ENCODE assay signal across 10 mouse cellular contexts in genomic region chr7:68320078-68320810, GRCm38 (mm10). TPM values are rescaled to one million over a fixed set of nuclear protein-coding genes. Genes with fewer than 3 reads are reported as not detected.
DNase-seq lines count a peak whose midpoint lies in the region; ATAC-seq and TF ChIP-seq lines count a peak whose summit lies in the region.
"Had no signal": no experiment of that assay in that cellular context is flagged by ENCODE, and none has a peak within 500 bp of the region (broad histone marks: within the 10 kb centered on the region; RNA-seq: fewer than 3 reads in every experiment).

No protein-coding gene starts in this region.

- POLR2A ChIA-PET in Patski (lab: Charles Lee), result interaction anchor here (0.6 to 1.2 kb wide), 2 partner anchors 9 to 16 kb away, joined by 4 to 5 read pairs; no protein-coding TSS in a partner anchor

- in situ Hi-C loops in Patski (cut with MboI; ENCODE audit: low pct_unique_long_range_greater_than_20kb), result loop anchor here (25.0 kb wide), 1 partner anchor 658 kb away; no protein-coding TSS in a partner anchor

- TF ChIP-seq CTCF in Patski (IDR thresholded peaks at IDR 0.05), result no peak

- peak; percentile 45 for DNase-seq in CD4-positive helper T cell, adult 2 months (ENCODE audit: low read depth, low spot score)
- no peak for DNase-seq in Patski (ENCODE audit: low read depth, low spot score)
- peak; percentile 44 to 50 for DNase-seq in heart, postnatal 10 days
- no peak for DNase-seq in thymus, postnatal 25 days
- no peak for DNase-seq in retina, embryonic 14.5 days (ENCODE audit: low spot score)
- DNase-seq in natural killer cell, adult 2 months (ENCODE audit: low spot score in 2 of 2), result no peak

- H3K4me2 ChIP-seq in limb, embryonic 15.5 days, result no peak overlapping the region
- H3K4me2 ChIP-seq: liver, embryonic 15.5 days; neural tube, embryonic 15.5 days had no signal

- H3K27ac ChIP-seq in limb, embryonic 15.5 days, result 0 out of 2 replicates have a peak overlapping the region, but pooled peaks have one; percentile 27
- H3K27ac ChIP-seq: liver, embryonic 15.5 days; neural tube, embryonic 15.5 days had no signal

- no peaks in the 10 kb centered on the region for H3K36me3 ChIP-seq in limb, embryonic 15.5 days
- H3K36me3 ChIP-seq: liver, embryonic 15.5 days; neural tube, embryonic 15.5 days had no signal

- no peak overlapping the region for H3K9ac ChIP-seq in limb, embryonic 15.5 days
- H3K9ac ChIP-seq: liver, embryonic 15.5 days; neural tube, embryonic 15.5 days had no signal

- intact Hi-C loops in heart, postnatal 10 days (cut with DNase I), result no loop called here

- H3K4me3 ChIP-seq in limb, embryonic 15.5 days, result no peak overlapping the region
- H3K4me3 ChIP-seq: liver, embryonic 15.5 days; neural tube, embryonic 15.5 days had no signal

- H3K9me3 ChIP-seq in limb, embryonic 15.5 days, result no peaks in the 10 kb centered on the region
- H3K9me3 ChIP-seq: liver, embryonic 15.5 days; neural tube, embryonic 15.5 days had no signal

- 42% methylated on average over 14 of the region's 14 CpGs for WGBS in limb, embryonic 15.5 days

- ATAC-seq in Patski, result peak; percentile 82
- no peak for ATAC-seq in limb, embryonic 15.5 days (ENCODE audit: insufficient number of reproducible peaks, low FRiP score, low TSS enrichment, low read depth)

- peaks cover 17% of the 10 kb centered on the region for H3K4me1 ChIP-seq in limb, embryonic 15.5 days
- H3K4me1 ChIP-seq: liver, embryonic 15.5 days had no signal

- CTCF ChIA-PET in Patski (lab: Charles Lee), result interaction anchor here (0.8 to 3.7 kb wide), 5 partner anchors 10 to 35 kb away, joined by 3 to 11 read pairs (median 5); no protein-coding TSS in a partner anchor

- H3K27me3 ChIP-seq in Patski, result no peaks in the 10 kb centered on the region
- no peaks in the 10 kb centered on the region for H3K27me3 ChIP-seq in limb, embryonic 15.5 days
- H3K27me3 ChIP-seq: liver, embryonic 15.5 days; neural tube, embryonic 15.5 days had no signal

RNA-seq across cellular contexts. Expression of gene Fam169b, which starts 46.6 kb away (rescaled TPM):
- 0.40 TPM for polyA plus RNA-seq in Patski (2021)
- total RNA-seq in heart, postnatal 10 days (2021), result under 1 TPM; 0.17 to 0.55 TPM
- 0.96 and 1.9 TPM in 2 replicates for polyA plus RNA-seq in limb, embryonic 15.5 days (2015; fragmentation: Nextera tagmentation; extraction: Ambion mirVana)

RNA-seq across cellular contexts. Expression of gene Pgpep1l, which starts 56.2 kb away (rescaled TPM):
- not detected for polyA plus RNA-seq in Patski (2021)
- total RNA-seq in heart, postnatal 10 days (2021), result not detected
- polyA plus RNA-seq in limb, embryonic 15.5 days (2015; fragmentation: Nextera tagmentation; extraction: Ambion mirVana), result 0.23 TPM in 1 of 2 replicates, not detected in the other
- total RNA-seq: hematopoietic stem cell, adult 5-6 weeks had no signal
- polyA plus RNA-seq: liver, embryonic 15.5 days; neural tube, embryonic 15.5 days had no signal

Comparison
In these comparisons a context has a peak if more than half of its experiments do, and no peak if none do; other contexts are left out.
1. DNase-seq: peak in CD4-positive helper T cell, adult 2 months (single experiment) and heart, postnatal 10 days (2 of 2); none in Patski (single experiment), thymus, postnatal 25 days (single experiment), retina, embryonic 14.5 days (single experiment) and natural killer cell, adult 2 months (0 of 2).